Mouse (Mus musculus): ENCODE measurements around the gene Dclre1a.

The Dclre1a gene

GRCm38 (mm10) chr19:56547456-56548229, at the start of gene Dclre1a:
TSS of gene Dclre1a (minus strand) at chr19:56548222.
- in situ Hi-C loops (cut with MboI, MseI): no loop called here

DNA sequence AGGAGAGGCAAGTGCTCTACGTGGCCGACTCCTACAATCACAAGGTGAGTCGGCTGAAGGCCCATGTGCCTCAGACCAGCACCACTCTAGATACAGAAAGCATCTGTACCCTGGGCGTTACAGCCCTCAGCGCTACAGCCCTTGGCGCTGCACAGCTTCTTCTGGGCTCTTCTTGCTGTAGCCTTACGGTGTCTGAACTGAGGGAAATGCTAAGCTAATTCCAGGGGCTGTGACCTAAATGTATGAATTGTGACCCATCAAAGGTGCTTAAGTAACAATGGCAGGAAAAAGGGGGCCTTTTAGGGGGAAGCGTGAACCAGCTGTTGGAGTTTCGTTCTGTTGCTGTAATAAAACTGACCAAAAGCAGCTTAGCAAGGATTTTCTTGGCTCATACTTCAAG, 44.5 kb upstream of the Dclre1a start:
- in situ Hi-C loops (cut with MboI, MseI): no loop called here

DNA sequence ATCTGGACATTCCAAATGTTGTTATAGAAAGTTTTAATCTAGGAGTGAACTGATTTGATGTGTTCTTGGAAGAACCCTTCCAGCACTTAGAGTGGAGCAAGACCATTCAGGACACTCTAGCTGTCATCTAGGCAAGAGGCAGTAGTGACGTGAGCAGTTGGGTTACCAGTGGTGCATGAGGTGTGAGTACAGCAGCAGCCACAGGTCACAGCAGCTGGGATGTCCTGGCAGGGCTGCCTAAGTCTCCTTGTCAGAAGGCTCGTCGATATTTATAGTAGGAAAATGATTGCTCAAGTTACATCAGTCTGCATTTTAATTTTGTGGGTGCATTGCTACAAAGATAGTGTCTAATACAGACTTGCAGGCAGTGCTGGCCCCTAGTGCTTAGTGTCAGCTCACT, 42.2 kb upstream of the Dclre1a start:
- in situ Hi-C loops (cut with MboI, MseI): no loop called here

GRCm38 (mm10) chr19:56589455-56589854, 41.4 kb upstream of the Dclre1a start:
- in situ Hi-C loops (cut with MboI, MseI): loop anchor here (10.0 kb wide), 1 partner anchor 225 kb away; no protein-coding TSS in a partner anchor

DNA sequence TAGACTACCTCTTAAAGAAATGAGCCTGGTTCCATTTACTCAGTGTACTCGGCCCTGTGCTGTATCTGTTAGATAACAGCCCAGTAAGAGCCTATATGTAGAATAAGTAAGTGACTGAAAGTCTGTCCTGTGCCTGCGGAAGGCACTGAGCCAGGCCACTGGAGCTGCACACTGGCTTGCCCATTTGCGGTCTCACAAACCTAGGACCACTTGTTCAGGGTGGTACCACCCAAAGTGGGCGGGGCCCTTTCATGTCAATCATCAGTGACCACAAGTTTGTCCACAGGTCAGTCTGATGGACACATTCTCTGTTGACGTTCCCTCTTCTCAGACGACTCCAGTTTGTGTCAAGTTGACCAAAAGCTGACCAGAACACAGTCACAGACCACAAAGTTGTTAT, 41.0 kb upstream of the Dclre1a start:
- in situ Hi-C loops (cut with MboI, MseI): loop anchor here (10.0 kb wide), 1 partner anchor 226 kb away; no protein-coding TSS in a partner anchor

GRCm38 (mm10) chr19:56588205-56588626, 40.2 kb upstream of the Dclre1a start:
- in situ Hi-C loops (cut with MboI, MseI): loop anchor here (10.0 kb wide), 1 partner anchor 227 kb away; no protein-coding TSS in a partner anchor

DNA sequence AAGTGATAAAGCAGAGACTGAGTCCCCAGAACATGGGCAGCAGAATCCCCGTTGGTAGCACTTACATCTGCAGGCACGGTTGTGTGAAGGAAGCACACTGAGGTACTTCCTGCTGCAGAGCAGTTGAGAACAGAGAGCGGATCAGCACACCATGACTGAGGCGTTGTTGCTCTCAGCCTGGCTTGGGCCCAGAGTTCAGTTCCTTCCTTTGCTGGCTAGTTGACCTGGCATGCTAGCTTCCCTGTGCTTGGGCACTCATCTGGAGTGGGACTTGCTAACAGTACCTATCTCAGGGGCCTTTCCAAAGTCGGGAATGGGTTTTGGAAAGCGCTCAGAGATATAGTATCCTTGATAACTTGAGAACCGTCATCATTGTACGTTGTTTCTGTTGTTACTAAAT, 38.3 kb upstream of the Dclre1a start:
- in situ Hi-C loops (cut with MboI, MseI): loop anchor here (10.0 kb wide), 1 partner anchor 228 kb away; no protein-coding TSS in a partner anchor

DNA sequence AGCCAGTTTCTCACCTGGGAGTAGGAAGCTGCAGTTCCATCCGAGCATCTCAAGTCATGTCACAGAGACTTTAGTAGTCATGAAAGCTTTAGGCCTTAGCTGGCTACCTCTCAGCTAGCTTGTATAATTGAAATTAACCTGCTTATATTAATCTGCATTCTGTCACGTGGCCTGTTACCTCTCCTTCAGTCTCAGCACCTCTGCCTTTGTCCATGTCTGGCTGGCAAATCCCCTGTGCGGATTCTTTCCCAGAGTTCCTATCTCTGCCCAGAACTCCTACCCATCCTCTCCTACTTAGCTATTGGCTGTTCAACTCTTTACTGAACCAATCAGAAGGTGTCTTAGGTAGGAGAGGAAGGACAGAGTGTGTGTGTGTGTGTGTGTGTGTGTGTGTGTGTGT, 36.3 kb upstream of the Dclre1a start:
- in situ Hi-C loops (cut with MboI, MseI): loop anchor here (10.0 kb wide), 1 partner anchor 231 kb away; no protein-coding TSS in a partner anchor

DNA sequence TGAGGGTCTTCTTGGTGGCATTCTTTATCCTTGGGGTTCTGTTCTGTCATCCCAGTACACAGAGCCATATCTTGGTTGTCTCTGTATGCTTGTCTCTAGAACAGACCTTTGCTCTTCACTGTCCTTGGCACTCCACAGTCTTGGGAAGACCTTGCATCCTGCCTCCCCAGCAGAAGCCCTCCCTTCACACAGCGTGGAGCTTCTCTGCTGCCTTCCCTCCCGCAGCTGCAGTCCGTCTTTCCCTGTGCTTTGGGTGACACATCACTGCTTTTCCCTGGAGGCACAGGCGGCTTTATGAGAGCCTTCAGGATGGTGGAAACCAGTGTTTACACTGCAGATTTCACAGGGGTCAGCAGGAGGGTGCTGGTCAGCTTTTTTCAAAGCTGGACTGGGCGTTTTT, 35.8 kb upstream of the Dclre1a start:
- in situ Hi-C loops (cut with MboI, MseI): loop anchor here (10.0 kb wide), 1 partner anchor 231 kb away; no protein-coding TSS in a partner anchor

GRCm38 (mm10) chr19:56581981-56582380, 34.0 kb upstream of the Dclre1a start:
- in situ Hi-C loops (cut with MboI, MseI): loop anchor here (10.0 kb wide), 1 partner anchor 233 kb away; no protein-coding TSS in a partner anchor

DNA sequence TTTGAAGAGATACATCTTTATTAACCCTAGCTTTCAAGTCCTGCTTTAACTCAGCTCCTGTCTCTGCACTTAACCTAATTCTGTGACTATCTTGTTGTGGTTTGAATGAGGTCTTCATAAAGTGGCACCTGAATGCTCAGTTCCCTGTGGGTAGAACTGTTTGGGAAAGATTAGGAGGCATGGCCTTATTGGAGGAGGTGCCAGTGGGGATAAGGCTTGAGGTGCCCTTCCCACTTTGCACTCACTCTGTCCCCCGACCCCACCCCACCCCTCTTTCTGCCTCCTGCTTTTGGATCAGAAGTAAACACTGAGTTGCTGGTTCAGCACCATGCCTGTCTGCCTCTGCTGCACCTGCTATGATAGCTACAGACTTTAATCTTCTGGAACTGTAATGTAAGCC, 29.8 kb upstream of the Dclre1a start:
- in situ Hi-C loops (cut with MboI, MseI): no loop called here

DNA sequence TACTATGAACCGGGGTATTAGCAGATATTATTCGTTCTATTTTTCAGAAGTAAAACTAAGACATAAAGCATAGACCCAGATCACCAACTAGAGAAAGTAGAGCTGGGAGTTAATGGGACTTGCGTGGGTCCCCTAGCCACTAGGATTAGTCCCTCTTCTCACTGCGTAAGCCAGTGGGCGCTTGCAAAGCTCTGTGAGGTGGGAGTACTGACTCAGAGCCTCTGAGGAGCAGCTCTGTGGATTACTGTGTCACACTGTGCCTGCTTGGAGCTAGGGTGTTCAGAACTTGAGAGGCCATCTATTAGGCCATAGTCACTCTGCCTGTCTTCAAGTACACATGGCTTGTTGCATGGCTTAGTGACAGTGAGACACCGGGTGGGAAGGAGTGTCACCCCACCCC, 25.2 kb upstream of the Dclre1a start:
- in situ Hi-C loops (cut with MboI, MseI): no loop called here

- in situ Hi-C loops (cut with MboI, MseI): no loop called here
These were observed 23.9 kb upstream of the Dclre1a start for GRCm38 (mm10) chr19:56571913-56572312.

DNA sequence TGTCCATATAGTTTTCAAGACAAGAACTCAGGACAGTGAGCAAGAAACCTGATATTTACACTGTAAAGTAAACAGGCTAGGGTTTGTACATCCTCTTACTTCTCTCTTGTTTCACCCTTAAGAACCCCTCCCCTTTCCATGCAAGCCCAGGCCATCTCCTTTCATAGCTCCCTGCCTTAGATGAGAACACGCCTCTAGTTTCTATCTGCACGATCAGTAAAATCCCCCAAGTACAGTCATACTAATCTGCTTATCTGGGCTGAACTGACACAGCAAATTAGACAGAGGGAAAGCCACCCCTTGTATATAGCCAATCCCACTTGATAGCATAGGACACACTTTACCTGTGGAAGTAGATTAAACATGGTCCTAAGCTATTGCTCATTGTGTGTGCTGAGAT, 23.2 kb upstream of the Dclre1a start:
- in situ Hi-C loops (cut with MboI, MseI): no loop called here

- in situ Hi-C loops (cut with MboI, MseI): no loop called here
These were observed 22.8 kb upstream of the Dclre1a start for GRCm38 (mm10) chr19:56570781-56571180.

- in situ Hi-C loops (cut with MboI, MseI): no loop called here
These were observed 18.9 kb upstream of the Dclre1a start for GRCm38 (mm10) chr19:56566940-56567339.

- in situ Hi-C loops (cut with MboI, MseI): no loop called here
These were observed 18.0 kb upstream of the Dclre1a start for GRCm38 (mm10) chr19:56566041-56566440.

- in situ Hi-C loops (cut with MboI, MseI): no loop called here
These were observed 17.3 kb upstream of the Dclre1a start for GRCm38 (mm10) chr19:56565358-56565757.

DNA sequence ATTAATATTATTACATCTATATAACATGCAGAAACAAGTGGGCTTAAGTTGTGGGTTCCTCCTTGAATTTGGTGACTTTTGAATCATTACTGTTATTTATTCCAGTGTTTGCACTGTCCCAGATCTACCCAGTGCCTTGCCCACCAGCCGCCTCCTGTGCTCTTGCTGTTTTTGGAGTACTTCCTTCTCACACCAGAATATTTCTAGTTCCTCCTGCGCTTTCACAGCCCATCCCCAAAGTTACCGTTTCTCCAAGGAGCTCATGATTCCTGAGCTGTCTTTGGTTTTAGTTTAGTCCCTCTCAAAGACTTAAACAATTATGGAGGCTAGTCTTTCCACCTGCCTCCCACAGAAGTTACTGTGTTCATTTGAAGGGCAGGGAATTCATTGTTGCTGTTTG, 15.4 kb upstream of the Dclre1a start:
- in situ Hi-C loops (cut with MboI, MseI): no loop called here

DNA sequence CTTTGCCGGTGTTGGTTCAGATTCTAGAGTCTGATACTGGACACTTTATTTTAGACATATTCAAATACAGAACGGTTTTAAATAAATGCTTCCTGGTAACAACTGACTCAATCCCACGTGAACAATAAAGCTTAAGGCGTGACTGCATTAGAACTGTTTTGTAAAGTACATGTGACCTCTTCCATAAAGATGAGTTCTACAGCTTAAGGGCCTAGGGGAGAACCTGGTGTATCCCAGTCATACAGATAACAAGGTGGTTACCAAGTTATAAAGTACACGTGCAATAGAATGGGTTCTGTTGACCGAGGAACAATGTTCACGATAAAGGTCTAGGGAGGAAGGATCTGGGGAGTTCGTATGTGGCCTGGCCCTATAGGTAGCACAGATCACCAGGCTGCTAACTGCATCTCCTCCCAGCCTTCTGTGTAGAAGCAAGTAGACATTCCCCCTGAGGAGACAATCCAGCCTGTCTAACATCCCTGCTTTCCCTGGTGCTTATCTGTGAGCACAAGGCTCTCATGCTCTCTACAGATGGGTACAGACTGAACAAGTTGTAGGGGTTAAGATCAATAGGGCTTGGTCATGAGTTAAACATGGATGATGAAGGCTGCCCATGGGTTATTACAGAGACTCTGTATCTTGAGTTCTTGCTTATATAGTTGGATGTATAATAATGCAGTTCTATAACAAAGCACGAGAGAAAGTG, 14.6 kb upstream of the Dclre1a start:
- in situ Hi-C loops (cut with MboI, MseI): no loop called here

- in situ Hi-C loops (cut with MboI, MseI): no loop called here
These were observed 8.0 kb upstream of the Dclre1a start for GRCm38 (mm10) chr19:56555972-56556371.

- in situ Hi-C loops (cut with MboI, MseI): no loop called here
These were observed 5.2 kb upstream of the Dclre1a start for GRCm38 (mm10) chr19:56553177-56553576.

Data from T-helper 2 cell (primary cell).